Mouse (Mus musculus): ENCODE data around the gene Neb. TPM values are rescaled to one million over a fixed set of nuclear protein-coding genes. Genes with fewer than 3 reads are reported as not detected.

Gene Neb
- total and polyA plus RNA-seq, 3 experiments, result 0.12 to 0.70 TPM; not detected in 1

- Histone ChIP-seq H3K4me3 (ENCODE audit: control insufficient read depth in 1 of 2, insufficient read depth in 1 of 2, low read depth in 2 of 2, low read length in 2 of 2) (no peak overlapping the region), H3K4me1 (ENCODE audit: control insufficient read depth in 1 of 2, insufficient read depth in 2 of 2, low read length in 2 of 2) (peaks cover 0 to 5% of the 10 kb centered on the region in 2 experiments; a peak in 2 of 4 replicates), H3K36me3 (ENCODE audit: control insufficient read depth in 1 of 2, insufficient read depth in 2 of 2, low read length in 2 of 2) (peaks cover 0 to 3% of the 10 kb centered on the region in 2 experiments; a peak in 2 of 4 replicates), H3K9me3 (replicated peaks; ENCODE audit: insufficient read depth, low read length) (no peaks in the 10 kb centered on the region), H3K27ac (ENCODE audit: control insufficient read depth, low read depth, low read length) (no peak overlapping the region), H3K27me3 (ENCODE audit: control insufficient read depth in 1 of 2, insufficient read depth in 2 of 2, low read length in 2 of 2) (no peaks in the 10 kb centered on the region), H3K79me2 (ENCODE audit: control insufficient read depth, insufficient read depth, low read length, poor library complexity) (no peaks in the 10 kb centered on the region), H3K9ac (ENCODE audit: control insufficient read depth, low read depth, low read length, poor library complexity, severe bottlenecking) (no peak overlapping the region)
- TF ChIP-seq MYB (IDR thresholded peaks at IDR 0.05; ENCODE audit: low read depth, low read length), result no peak
- no peak for TF ChIP-seq MAFK (IDR thresholded peaks at IDR 0.05; ENCODE audit: borderline replicate concordance, low read depth, low read length)
- TF ChIP-seq SIN3A (IDR thresholded peaks at IDR 0.05; ENCODE audit: low read length), result no peak
- DNase-seq (ENCODE audit: low read depth, low spot score), result no peak
Measured at GRCm38 (mm10) chr2:52386037-52386436, 7.8 kb upstream of the Neb start.

- H3K9me3 ChIP-seq (replicated peaks; ENCODE audit: insufficient read depth, low read length), result no peaks in the 10 kb centered on the region
- H3K79me2 ChIP-seq (ENCODE audit: control insufficient read depth, insufficient read depth, low read length, poor library complexity), result no peaks in the 10 kb centered on the region
- TF ChIP-seq TAL1 (IDR thresholded peaks at IDR 0.05; ENCODE audit: low read length) (peak; percentile 32; the same call in 1 of the 2 replicates), TBP (IDR thresholded peaks at IDR 0.05; ENCODE audit: low read depth, low read length) (no peak), ZMIZ1 (IDR thresholded peaks at IDR 0.05; ENCODE audit: low read depth, low read length) (0 out of 2 replicates have a peak, but pooled peaks have one; percentile 53), NELFE (IDR thresholded peaks at IDR 0.05; ENCODE audit: low read depth, low read length) (peak; percentile 13; the same call in 1 of the 2 replicates), TCF12 (IDR thresholded peaks at IDR 0.05; ENCODE audit: low read depth, low read length) (peak; percentile 52; the same call in 1 of the 2 replicates), ETS1 (IDR thresholded peaks at IDR 0.05; ENCODE audit: low read depth, low read length) (peak; percentile 97), SIN3A (IDR thresholded peaks at IDR 0.05; ENCODE audit: low read length) (peak; percentile 90), MAZ (IDR thresholded peaks at IDR 0.05; ENCODE audit: low read depth, low read length) (peak; percentile 49; the same call in 1 of the 2 replicates), MYC (IDR thresholded peaks at IDR 0.05; ENCODE audit: low read depth, low read length) (peak; percentile 41), CHD2 (IDR thresholded peaks at IDR 0.05; ENCODE audit: low read length) (no peak), EP300 (IDR thresholded peaks at IDR 0.05; ENCODE audit: low read depth in 1 of 2, low read length in 2 of 2) (peak; percentile 12 to 47; a peak in 3 of 4 replicates), ELF1 (IDR thresholded peaks at IDR 0.05; ENCODE audit: low read depth, low read length) (peak; percentile 58), HCFC1 (IDR thresholded peaks at IDR 0.05; ENCODE audit: low read depth, low read length) (peak; percentile 13; the same call in 1 of the 2 replicates), ZC3H11A (IDR thresholded peaks at IDR 0.05; ENCODE audit: low read depth, low read length) (no peak; the same call in 1 of the 2 replicates)
- peaks cover 0 to 2% of the 10 kb centered on the region in 2 experiments; a peak in 2 of 4 replicates for H3K36me3 ChIP-seq (ENCODE audit: control insufficient read depth in 1 of 2, insufficient read depth in 2 of 2, low read length in 2 of 2)
- H3K4me1 ChIP-seq (ENCODE audit: control insufficient read depth in 1 of 2, insufficient read depth in 2 of 2, low read length in 2 of 2), result no peaks in the 10 kb centered on the region; a peak in 2 of 4 replicates
- DNase-seq (ENCODE audit: low read depth, low spot score), result peak; percentile 94
- peak overlapping the region; percentile 74 for H3K27ac ChIP-seq (ENCODE audit: control insufficient read depth, low read depth, low read length)
- peak overlapping the region; percentile 69 to 82 for H3K4me3 ChIP-seq (ENCODE audit: control insufficient read depth in 1 of 2, insufficient read depth in 1 of 2, low read depth in 2 of 2, low read length in 2 of 2)
- peak overlapping the region; percentile 55 for H3K9ac ChIP-seq (ENCODE audit: control insufficient read depth, low read depth, low read length, poor library complexity, severe bottlenecking)
- H3K27me3 ChIP-seq (ENCODE audit: control insufficient read depth in 1 of 2, insufficient read depth in 2 of 2, low read length in 2 of 2), result no peaks in the 10 kb centered on the region; a peak in 1 of 4 replicates
Measured at GRCm38 (mm10) chr2:52378848-52379261, 581 bp upstream of the Neb start.

Measured in MEL (cell line).